Mouse (Mus musculus) gastrocnemius, postnatal 14 days (tissue): ENCODE measurements around the gene Eif2b5. TPM values are rescaled to one million over a fixed set of nuclear protein-coding genes. Genes with fewer than 3 reads are reported as not detected.

Source experiments
- DNase-seq: peaks from one replicate; pipeline ENCODE4 v3.0.0; 2021; ENCODE audit warnings: mixed read lengths
- intact Hi-C: fragments of 180-260 bp; cut with DNase I; formaldehyde crosslinking; loops from one replicate; pipeline ENCODE4 v1.15.1; 2025; ENCODE audit warnings: low total_unique reads
- total RNA-seq, 2 experiments: library from RNA; stranded (reverse); gene quantifications; 2 replicates each; pipeline ENCODE4 v1.2.3; 2021

Eif2b5 gene
- total RNA-seq, 2 experiments from 2014 or later: 43.0 to 44.9 TPM

DNA sequence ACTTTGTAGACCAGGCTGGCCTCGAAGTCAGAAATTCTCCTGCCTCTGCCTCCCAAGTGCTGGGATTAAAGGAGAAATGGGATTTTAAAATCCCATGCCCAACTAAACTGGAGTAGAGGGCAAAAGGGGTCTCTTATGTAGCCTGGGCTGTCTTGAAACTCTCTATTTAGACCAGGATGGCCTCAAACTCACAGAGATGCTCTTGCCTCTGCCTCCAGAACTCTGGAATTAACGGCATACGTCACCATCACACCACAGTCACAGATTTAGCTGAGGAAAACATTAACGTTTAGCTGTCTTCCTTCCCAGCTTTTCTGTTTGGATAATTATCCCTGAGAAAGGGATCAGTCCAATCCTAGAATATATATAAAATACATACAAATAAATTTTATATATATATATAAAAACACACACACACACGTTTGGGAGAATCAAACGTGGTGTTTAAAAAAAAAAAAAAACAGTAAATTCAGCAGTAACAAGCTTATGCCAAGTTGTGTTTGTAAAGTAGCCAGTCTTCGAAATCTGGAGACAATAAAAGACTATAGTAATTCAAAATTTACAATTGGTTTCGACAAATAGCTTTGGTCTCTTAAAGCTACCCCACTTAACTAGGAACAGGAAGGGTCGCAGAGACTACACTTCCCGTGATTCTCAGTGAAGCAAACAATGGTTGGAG, 36.1 kb downstream of the Eif2b5 start:
- intact Hi-C loops: no loop called here

GRCm38 (mm10) chr16:20535296-20536080, 36.9 kb downstream of the Eif2b5 start, which contains the start of gene Ap2m1:
Gene Ap2m1 (plus strand): TSS chr16:20535478.
- DNase-seq: peak; percentile 94
- intact Hi-C loops: no loop called here

More for the DNA sequence above, 36.1 kb downstream of the Eif2b5 start:
- no peak for DNase-seq

- intact Hi-C loops: no loop called here
Observed at GRCm38 (mm10) chr16:20536081-20536665, 37.6 kb downstream of the Eif2b5 start.

GRCm38 (mm10) chr16:20537071-20537471, 38.5 kb downstream of the Eif2b5 start:
- intact Hi-C loops: no loop called here
- DNase-seq: peak; percentile 25

More at GRCm38 (mm10) chr16:20536081-20536665, 37.6 kb downstream of the Eif2b5 start:
- DNase-seq: no peak

DNA sequence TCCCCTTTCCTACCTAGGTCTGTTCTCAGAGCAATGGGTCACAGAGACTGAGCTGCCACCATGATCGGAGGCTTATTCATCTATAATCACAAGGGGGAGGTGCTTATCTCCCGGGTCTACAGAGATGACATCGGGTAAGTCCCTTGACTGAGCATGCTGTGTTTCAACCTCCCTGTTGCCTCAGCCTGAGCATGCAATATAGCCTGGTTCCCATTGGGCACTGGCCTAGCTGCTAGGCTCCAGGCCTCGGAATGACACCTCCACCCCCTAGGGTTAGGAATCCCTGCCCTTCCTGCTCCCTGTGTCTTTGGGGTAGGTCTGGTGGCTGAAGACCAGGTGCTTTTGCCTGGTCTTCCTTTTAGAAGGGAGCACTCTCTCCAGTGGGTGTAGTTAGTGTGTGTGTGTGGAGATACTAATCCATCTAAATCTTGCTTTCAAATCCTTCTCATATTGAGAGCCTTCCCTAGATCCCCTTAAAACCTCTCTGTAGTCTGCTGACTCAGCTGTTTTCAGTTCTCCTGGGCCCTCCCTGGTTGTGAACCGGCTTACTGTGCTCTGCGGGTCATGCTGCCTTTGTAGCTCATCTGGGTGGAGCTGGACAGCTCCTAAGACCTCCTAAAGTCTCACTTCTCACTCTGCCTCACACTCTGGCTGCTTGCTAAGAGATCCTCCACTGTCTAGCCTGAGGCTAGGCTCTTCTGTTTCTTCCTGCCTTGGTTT, 39.1 kb downstream of the Eif2b5 start:
- intact Hi-C loops: no loop called here
- no peak for DNase-seq

- DNase-seq: no peak
- intact Hi-C loops: no loop called here
Observed at GRCm38 (mm10) chr16:20539649-20540048, 41.0 kb downstream of the Eif2b5 start.

- no peak for DNase-seq
- intact Hi-C loops: no loop called here
Observed at GRCm38 (mm10) chr16:20540438-20540837, 41.8 kb downstream of the Eif2b5 start.

GRCm38 (mm10) chr16:20545696-20546095, 47.1 kb downstream of the Eif2b5 start:
- DNase-seq: no peak
- intact Hi-C loops: no loop called here

GRCm38 (mm10) chr16:20547423-20547822, 48.8 kb downstream of the Eif2b5 start:
- DNase-seq: no peak
- intact Hi-C loops: no loop called here

DNA sequence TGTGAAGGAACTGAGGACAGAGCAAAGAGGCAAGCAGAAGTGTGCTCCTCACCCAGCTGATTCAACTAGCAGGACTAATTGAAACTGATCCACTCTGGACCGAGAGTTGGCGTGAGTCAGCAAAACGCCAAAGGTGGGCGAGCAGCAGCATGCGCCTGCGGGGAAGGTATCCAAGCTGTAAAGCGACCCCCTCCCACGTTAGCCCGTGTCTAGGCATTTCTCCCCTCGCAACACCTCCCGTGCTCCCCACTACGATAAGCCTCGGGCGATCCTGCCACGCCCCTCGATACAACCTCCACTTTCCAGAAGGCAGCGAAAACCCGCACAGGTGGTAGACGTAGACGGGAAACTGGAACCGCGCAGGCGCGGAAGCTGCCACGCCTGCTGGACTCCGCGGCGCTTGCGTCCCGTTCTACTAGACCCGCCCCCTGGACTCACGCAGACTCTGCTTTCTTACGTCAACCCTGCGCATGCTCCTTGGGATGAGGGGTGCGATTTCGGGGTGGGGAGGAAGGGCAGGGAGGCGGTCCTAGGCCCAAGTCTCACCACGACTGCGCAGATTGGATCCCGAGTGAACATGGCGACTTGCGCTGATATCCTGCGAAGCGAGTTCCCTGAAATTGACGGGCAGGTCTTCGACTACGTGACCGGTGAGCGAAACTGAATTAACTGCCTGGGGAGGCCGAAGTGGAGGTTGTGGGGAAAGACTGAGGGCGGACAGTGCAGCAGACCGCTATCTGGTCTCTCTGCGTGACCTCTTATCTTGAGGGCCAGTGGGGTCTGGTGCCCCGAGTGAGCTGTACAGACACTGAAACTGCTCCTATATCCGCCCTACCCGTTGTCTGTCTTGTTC, 49.7 kb downstream of the Eif2b5 start, which contains the start of gene Abcf3:
TSS of gene Abcf3 (plus strand) at position 482 of the 853 bp plus-strand sequence.
- intact Hi-C loops: no loop called here
- DNase-seq: peak; percentile 98

DNA sequence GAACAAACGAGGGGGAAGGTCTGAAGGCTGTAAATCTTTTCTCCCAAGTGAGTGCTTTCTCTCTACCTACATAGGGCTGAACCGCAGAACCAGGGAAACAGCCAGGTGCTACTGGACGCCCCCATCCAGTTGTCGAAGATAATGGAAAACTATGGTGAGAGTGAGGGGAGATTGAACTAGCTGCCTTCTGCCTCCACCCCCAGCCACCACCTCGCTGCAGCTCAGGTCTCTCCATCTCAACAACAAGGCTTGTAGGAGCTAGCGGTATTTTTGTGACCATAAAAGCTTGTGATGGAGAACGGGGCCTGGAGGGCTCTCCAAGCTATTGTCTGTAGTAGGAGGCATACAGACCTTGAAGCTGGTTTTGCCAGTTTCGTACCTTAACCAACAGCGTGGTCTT, 50.5 kb downstream of the Eif2b5 start:
- no peak for DNase-seq
- intact Hi-C loops: no loop called here

DNA sequence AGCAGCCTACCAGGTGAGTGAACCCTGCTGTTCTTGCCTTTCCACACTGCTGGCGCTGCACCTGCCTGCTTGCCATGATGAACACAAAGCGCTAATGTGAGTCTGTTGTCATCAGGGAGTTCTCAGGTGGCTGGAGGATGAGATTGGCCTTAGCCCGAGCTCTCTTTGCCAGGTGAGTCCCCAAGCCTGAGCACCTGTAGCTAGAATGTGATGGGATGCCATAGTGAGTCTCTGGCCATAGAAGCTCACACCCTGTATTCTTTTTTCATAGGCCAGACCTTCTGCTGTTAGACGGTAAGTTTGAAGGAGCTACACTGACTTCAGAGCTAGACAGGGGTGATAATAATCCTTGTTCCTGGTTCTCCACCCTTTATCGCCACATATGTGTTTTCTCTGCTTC, 53.1 kb downstream of the Eif2b5 start:
- intact Hi-C loops: loop anchor here (10.0 kb wide), 1 partner anchor 53 kb away; no protein-coding TSS in a partner anchor

DNA sequence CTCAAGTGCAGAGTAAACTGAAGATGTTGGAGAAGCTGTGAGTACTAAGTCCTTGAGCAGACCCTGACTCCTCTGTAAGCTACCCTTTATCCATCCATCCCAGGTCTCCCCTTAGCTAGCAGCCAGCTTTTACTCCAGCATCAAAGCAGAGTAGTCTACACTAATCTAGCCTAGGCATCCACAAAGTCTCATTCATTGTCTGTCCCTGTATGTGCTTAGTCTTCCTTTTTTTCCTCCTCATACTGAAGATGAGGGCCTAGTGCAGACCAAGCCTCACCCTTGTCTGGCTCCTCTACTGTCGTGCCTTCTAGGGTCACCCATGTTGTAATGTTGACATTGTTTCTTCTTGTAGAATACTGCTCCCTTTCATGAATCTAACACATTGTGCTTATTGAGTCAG, 54.0 kb downstream of the Eif2b5 start:
- no peak for DNase-seq
- intact Hi-C loops: loop anchor here (10.0 kb wide), 1 partner anchor 52 kb away; no protein-coding TSS in a partner anchor

More for the DNA sequence above, 53.1 kb downstream of the Eif2b5 start:
- DNase-seq: no peak

- DNase-seq: no peak
- intact Hi-C loops: loop anchor here (10.0 kb wide), 1 partner anchor 50 kb away; no protein-coding TSS in a partner anchor
Observed at GRCm38 (mm10) chr16:20555000-20555399, 56.4 kb downstream of the Eif2b5 start.

DNA sequence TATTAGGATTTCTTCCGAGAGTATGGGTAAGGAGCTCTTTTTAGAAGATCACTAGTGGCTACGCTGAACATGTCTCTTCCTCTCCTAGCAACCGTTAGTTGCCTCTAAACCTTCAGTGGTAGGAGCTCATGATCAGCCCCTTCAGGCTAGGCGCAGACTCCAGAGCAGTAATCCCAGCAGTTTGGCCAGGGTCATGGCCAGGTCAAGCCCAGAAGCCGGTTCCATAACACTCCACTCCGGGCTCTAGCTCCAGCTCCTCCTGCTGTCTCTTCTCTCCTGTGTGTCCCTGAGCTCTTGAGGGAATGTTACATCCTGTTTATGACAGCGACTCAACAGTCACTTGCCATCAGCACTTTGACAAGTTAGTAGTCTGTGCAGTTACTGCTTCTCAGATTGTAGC, 58.8 kb downstream of the Eif2b5 start:
- no peak for DNase-seq
- intact Hi-C loops: loop anchor here (10.0 kb wide), 1 partner anchor 47 kb away; no protein-coding TSS in a partner anchor
